Mouse (Mus musculus) liver, embryonic 14.5 days (tissue): ENCODE results near the gene Hyou1. TPM values are rescaled to one million over a fixed set of nuclear protein-coding genes. Genes with fewer than 3 reads are reported as not detected.
"Not testable (repeated sequence)": the region's sequence is repeated elsewhere in the genome, so short reads cannot be mapped to it uniquely, and the experiment has no call there.

Experiments
- ATAC-seq: fragments of 200-750 bp; cut with Nextera tagmentation; 2 replicates; pipeline ENCODE4 v1.8.0; 2017; ENCODE audit warnings: moderate number of reproducible peaks, mild to moderate bottlenecking, moderate library complexity; ENCODE audit not compliant: insufficient read depth
- DNase-seq, 3 experiments: peaks; one replicate each; pipeline ENCODE4 v3.0.0-alpha.2; 2012 to 2013; ENCODE audit warnings: low read depth in 3 of 3, low spot score in 3 of 3
- H3K27ac ChIP-seq: fragments of 300-500 bp; sonication (generic); 2 replicates; pipeline ENCODE4 v1.5.1; 2014; ENCODE audit warnings: moderate library complexity, mild to moderate bottlenecking, control low read depth, inconsistent platforms
- H3K27me3 ChIP-seq: fragments of 300-500 bp; sonication (generic); 2 replicates; pipeline ENCODE4 v1.6.1; 2014; ENCODE audit warnings: mild to moderate bottlenecking, low read length, moderate library complexity; ENCODE audit not compliant: control insufficient read depth, insufficient read depth
- H3K36me3 ChIP-seq: fragments of 300-500 bp; sonication (generic); replicated peaks from 2 replicates; pipeline ENCODE4 v1.6.1; 2014; ENCODE audit warnings: low read depth; ENCODE audit not compliant: control insufficient read depth, insufficient read depth
- H3K4me1 ChIP-seq, 2 experiments: fragments of 200-500 bp in 1 of 2; fragments of 300-500 bp in 1 of 2; sonication (generic) in 1 of 2; replicated peaks; 2 replicates each; pipeline ENCODE4 v1.6.1; 2012 to 2014; ENCODE audit warnings: antibody characterized with exemption in 1 of 2, inconsistent platforms in 1 of 2, low read length in 1 of 2; ENCODE audit not compliant: control insufficient read depth in 2 of 2, insufficient read depth in 2 of 2
- H3K4me2 ChIP-seq: fragments of 300-500 bp; sonication (generic); 2 replicates; pipeline ENCODE4 v1.6.1; 2014; ENCODE audit warnings: low read depth, mild to moderate bottlenecking, control low read depth, moderate library complexity
- H3K4me3 ChIP-seq, 2 experiments: fragments of 200-500 bp in 1 of 2; fragments of 300-500 bp in 1 of 2; sonication (generic) in 1 of 2; 2 replicates each; pipeline ENCODE4 v1.5.1; 2012 to 2014; ENCODE audit warnings: low read depth in 2 of 2, low read length in 2 of 2, mild to moderate bottlenecking in 2 of 2, control low read depth in 1 of 2, inconsistent platforms in 1 of 2, moderate library complexity in 1 of 2; ENCODE audit not compliant: insufficient read depth in 1 of 2
- H3K9ac ChIP-seq: fragments of 300-500 bp; sonication (generic); replicated peaks from 2 replicates; pipeline ENCODE4 v1.6.1; 2014; ENCODE audit warnings: mild to moderate bottlenecking, control low read depth, moderate library complexity
- H3K9me3 ChIP-seq: fragments of 300-500 bp; sonication (generic); 2 replicates; pipeline ENCODE4 v1.6.1; 2016; ENCODE audit warnings: low read length, mixed read lengths; ENCODE audit not compliant: control insufficient read depth
- CTCF ChIP-seq: IDR thresholded peaks from 2 replicates; pipeline ENCODE4 v1.5.1; 2016; ENCODE audit warnings: antibody characterized with exemption, low read depth, control low read depth
- EP300 ChIP-seq: IDR thresholded peaks from 2 replicates; pipeline ENCODE4 v1.6.1; 2016; ENCODE audit warnings: antibody characterized with exemption, low read depth
- WGBS: fragments of 180-500 bp; shearing (Covaris S2); extraction: QIAGEN DNeasy Blood & Tissue Kit; methylation state at CpG from one replicate; pipeline ENCODE4 v1.1.7; 2014; ENCODE audit not compliant: insufficient replicate concordance; 5-methylcytosine and 5-hydroxymethylcytosine counted together
- polyA plus RNA-seq, 2 experiments: library from polyadenylated mRNA; depleted of rRNA in 1 of 2; stranded (reverse) in 1 of 2; unstranded in 1 of 2; fragments of >200 nt; fragmentation: Nextera tagmentation in 1 of 2; extraction: Ambion mirVana in 1 of 2; gene quantifications; 2 replicates each; pipeline versions ENCODE4 v1.2.1 to v1.2.3; 2012 to 2014

The Hyou1 gene
- polyA plus RNA-seq, 2 experiments = 12.5 to 16.5 TPM

GRCm38 (mm10) chr9:44401081-44401480 lies 21.8 kb downstream of the Hyou1 start:
- Histone ChIP-seq H3K4me3 (no peak overlapping the region), H3K9me3 (no peaks in the 10 kb centered on the region), H3K9ac (no peak overlapping the region), H3K27ac (no peak overlapping the region), H3K27me3 (no peaks in the 10 kb centered on the region), H3K4me2 (no peak overlapping the region), H3K36me3 (peaks cover 29% of the 10 kb centered on the region), H3K4me1 (peaks cover 5 to 20% of the 10 kb centered on the region in 2 experiments; a peak in 3 of 4 replicates)
- no peak for DNase-seq
- no peak for TF ChIP-seq EP300
- no peak for TF ChIP-seq CTCF
- 76% methylated on average over 4 of the region's 4 CpGs for WGBS
- ATAC-seq = no peak

GRCm38 (mm10) chr9:44405011-44405410 lies 25.7 kb downstream of the Hyou1 start:
- H3K9me3 ChIP-seq = no peaks in the 10 kb centered on the region
- no peaks in the 10 kb centered on the region for H3K27me3 ChIP-seq
- 79% methylated on average over 3 of the region's 3 CpGs for WGBS
- ATAC-seq (no peak), DNase-seq (no peak)
- no peak overlapping the region for H3K27ac ChIP-seq
- no peak for TF ChIP-seq EP300
- TF ChIP-seq CTCF = no peak
- no peak overlapping the region for H3K4me2 ChIP-seq
- H3K4me1 ChIP-seq = peaks cover 7 to 17% of the 10 kb centered on the region in 2 experiments
- peaks cover 44% of the 10 kb centered on the region for H3K36me3 ChIP-seq
- no peak overlapping the region for H3K4me3 ChIP-seq
- no peak overlapping the region for H3K9ac ChIP-seq

- no peak for TF ChIP-seq EP300
- no peak for TF ChIP-seq CTCF
- ATAC-seq (peak; percentile 95), DNase-seq (peak; percentile 88 to 91 (median 90))
- H3K4me1 ChIP-seq = peaks cover 10 to 30% of the 10 kb centered on the region in 2 experiments
- no peaks in the 10 kb centered on the region for H3K27me3 ChIP-seq
- H3K9ac ChIP-seq = peak within 1 kb of the TSS; percentile 79
- peak within 1 kb of the TSS; percentile 72 to 98 for H3K4me3 ChIP-seq
- peak within 1 kb of the TSS; percentile 95 for H3K4me2 ChIP-seq
- under 1% methylated on average over 51 of the region's 51 CpGs for WGBS
- H3K36me3 ChIP-seq = peaks cover 50% of the 10 kb centered on the region
- H3K9me3 ChIP-seq = no peaks in the 10 kb centered on the region
- peak within 1 kb of the TSS; percentile 73 for H3K27ac ChIP-seq
Observed at GRCm38 (mm10) chr9:44406906-44407751, 27.8 kb downstream of the Hyou1 start, which contains the start of the genes Rps25 and Trappc4. Rps25 (plus strand) TSS chr9:44407139. Trappc4 (minus strand) TSS chr9:44407600.

DNA sequence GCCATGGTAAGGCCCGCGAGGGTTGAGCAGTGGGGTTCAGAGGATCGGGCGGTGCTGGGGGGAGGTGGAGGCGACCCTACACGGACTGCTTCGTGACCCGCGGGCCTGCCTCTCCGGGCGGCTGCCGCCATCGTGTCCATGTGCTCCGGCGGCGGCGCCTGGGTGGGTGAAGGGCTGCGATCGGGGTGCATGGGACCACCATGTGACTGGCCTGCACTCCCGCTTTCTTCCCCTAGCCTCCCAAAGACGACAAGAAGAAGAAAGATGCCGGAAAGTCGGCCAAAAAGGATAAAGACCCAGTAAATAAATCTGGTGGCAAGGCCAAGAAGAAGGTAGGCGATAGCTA lies 28.4 kb downstream of the Hyou1 start:
- peaks cover 10 to 34% of the 10 kb centered on the region in 2 experiments for H3K4me1 ChIP-seq
- TF ChIP-seq CTCF (no peak), EP300 (no peak)
- no peaks in the 10 kb centered on the region for H3K9me3 ChIP-seq
- H3K9ac ChIP-seq = peak overlapping the region; percentile 79
- H3K4me2 ChIP-seq = peak overlapping the region; percentile 95
- no peak; the same call in 1 of the 2 replicates for ATAC-seq
- H3K4me3 ChIP-seq = peak overlapping the region; percentile 72 to 98
- DNase-seq = no peak
- H3K36me3 ChIP-seq = peaks cover 50% of the 10 kb centered on the region
- WGBS = 0% methylated on average over 24 of the region's 24 CpGs
- H3K27ac ChIP-seq = peak overlapping the region; percentile 73
- no peaks in the 10 kb centered on the region for H3K27me3 ChIP-seq

- Histone ChIP-seq H3K36me3 (peaks cover 50% of the 10 kb centered on the region), H3K4me3 (peak overlapping the region; percentile 72 to 98), H3K9ac (peak overlapping the region; percentile 79), H3K4me1 (peaks cover 10 to 34% of the 10 kb centered on the region in 2 experiments), H3K27ac (peak overlapping the region; percentile 22; the same call in 1 of the 2 replicates), H3K4me2 (peak overlapping the region; percentile 95)
- ATAC-seq, H3K9me3 ChIP-seq, DNase-seq, H3K27me3 ChIP-seq: not testable (repeated sequence)
- 52% methylated on average over 9 of the region's 9 CpGs for WGBS
Observed at GRCm38 (mm10) chr9:44408693-44409092, 29.4 kb downstream of the Hyou1 start.
